Mouse (Mus musculus) ES-Bruce4 (cell line): ENCODE measurements around the gene Akap7.

Experiments used
- CTCF ChIP-seq: IDR thresholded peaks from one replicate; pipeline ENCODE4 v1.8.1; 2011; ENCODE audit warnings: low read depth, low read length
- EP300 ChIP-seq: IDR thresholded peaks from 2 replicates; pipeline ENCODE4 v1.6.1; 2011; ENCODE audit warnings: low read depth, low read length; ENCODE audit not compliant: insufficient read depth
- POLR2A ChIP-seq: IDR thresholded peaks from one replicate; pipeline ENCODE4 v1.8.1; 2011; ENCODE audit warnings: low read length; ENCODE audit not compliant: insufficient read depth

DNA sequence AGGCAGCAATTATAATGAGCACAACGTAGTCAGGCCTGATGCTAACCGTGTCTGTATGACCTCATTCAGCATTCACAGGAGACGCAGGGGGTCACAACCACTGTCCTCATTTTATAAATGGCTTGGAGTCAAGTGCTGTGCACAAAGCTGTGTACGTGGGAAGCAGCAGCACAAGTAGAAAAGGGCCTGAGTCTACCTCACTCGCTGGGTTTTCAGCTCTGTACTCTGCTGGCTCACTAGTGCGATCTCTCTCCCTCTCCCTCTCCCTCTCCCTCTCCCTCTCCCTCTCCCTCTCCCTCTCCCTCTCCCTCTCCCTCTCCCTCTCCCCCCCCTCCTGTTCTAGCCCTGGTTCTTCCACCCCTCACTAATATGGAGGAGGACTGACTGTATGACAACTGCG, 99.1 kb downstream of the Akap7 start:
- TF ChIP-seq CTCF: no peak
- no peak for TF ChIP-seq POLR2A
- TF ChIP-seq EP300: no peak
